Mouse (Mus musculus) testis, adult 2 months (tissue): ENCODE measurements at regions not wholly inside any gene's neighbourhood (a gene's known extent, or its start where the extent isn't known, plus 50 kb on each side); places are given as distances from the start of the nearest gene placed in this dataset.
A peak's percentile ranks its signal among the peaks of the same experiment; 100 is the strongest.

Source experiments
- H3K27ac ChIP-seq: fragments of 200-500 bp; 2 replicates; pipeline ENCODE4 v1.5.1; 2012; ENCODE audit warnings: low read depth, low read length; ENCODE audit not compliant: control insufficient read depth, insufficient read depth
- H3K27me3 ChIP-seq: fragments of 200-500 bp; 2 replicates; pipeline ENCODE4 v1.6.1; 2012; ENCODE audit warnings: mild to moderate bottlenecking, low read length, moderate library complexity; ENCODE audit not compliant: control insufficient read depth, insufficient read depth
- H3K36me3 ChIP-seq: fragments of 200-500 bp; 2 replicates; pipeline ENCODE4 v1.6.1; 2012; ENCODE audit warnings: mild to moderate bottlenecking, low read length; ENCODE audit not compliant: control insufficient read depth, insufficient read depth
- H3K4me1 ChIP-seq: fragments of 200-500 bp; 2 replicates; pipeline ENCODE4 v1.6.1; 2012; ENCODE audit warnings: low read length; ENCODE audit not compliant: control insufficient read depth, insufficient read depth
- H3K4me3 ChIP-seq: fragments of 200-500 bp; 2 replicates; pipeline ENCODE4 v1.5.1; 2012; ENCODE audit warnings: low read depth, mild to moderate bottlenecking, low read length, moderate library complexity, mixed read lengths; ENCODE audit not compliant: control insufficient read depth
- CTCF ChIP-seq: fragments of 200-500 bp; IDR thresholded peaks from 2 replicates; pipeline ENCODE4 v1.5.1; 2012; ENCODE audit warnings: low read depth, mild to moderate bottlenecking, inconsistent platforms, low read length, moderate library complexity; ENCODE audit not compliant: control insufficient read depth, insufficient read depth, insufficient replicate concordance
- POLR2A ChIP-seq: fragments of 200-500 bp; IDR thresholded peaks from 2 replicates; pipeline ENCODE4 v1.6.1; 2012; ENCODE audit warnings: low read depth, mild to moderate bottlenecking, inconsistent platforms, low read length, moderate library complexity; ENCODE audit not compliant: control insufficient read depth

- Histone ChIP-seq H3K4me3 (no peak overlapping the region), H3K27ac (no peak overlapping the region), H3K4me1 (no peaks in the 10 kb centered on the region; the same call in 1 of the 2 replicates), H3K36me3 (no peaks in the 10 kb centered on the region), H3K27me3 (no peaks in the 10 kb centered on the region)
- TF ChIP-seq POLR2A = no peak
- TF ChIP-seq CTCF = no peak
Measured at GRCm38 (mm10) chr15:7016018-7016417, 74.4 kb upstream of the Lifr start.

GRCm38 (mm10) chr15:7017281-7017845 is 73.1 kb upstream of the Lifr start:
- H3K27me3 ChIP-seq = no peaks in the 10 kb centered on the region
- no peaks in the 10 kb centered on the region; the same call in 1 of the 2 replicates for H3K4me1 ChIP-seq
- H3K27ac ChIP-seq = no peak overlapping the region
- H3K36me3 ChIP-seq = no peaks in the 10 kb centered on the region
- TF ChIP-seq CTCF (no peak), POLR2A (no peak)
- no peak overlapping the region for H3K4me3 ChIP-seq

- Histone ChIP-seq H3K36me3 (no peaks in the 10 kb centered on the region), H3K27me3 (no peaks in the 10 kb centered on the region), H3K4me3 (no peak overlapping the region), H3K27ac (no peak overlapping the region), H3K4me1 (no peaks in the 10 kb centered on the region)
- TF ChIP-seq CTCF = no peak
- no peak for TF ChIP-seq POLR2A
Measured at GRCm38 (mm10) chr15:7022660-7023059, 67.8 kb upstream of the Lifr start.

GRCm38 (mm10) chr15:7025194-7025593 is 65.2 kb upstream of the Lifr start:
- Histone ChIP-seq H3K27me3 (no peaks in the 10 kb centered on the region), H3K27ac (no peak overlapping the region), H3K36me3 (no peaks in the 10 kb centered on the region), H3K4me1 (no peaks in the 10 kb centered on the region), H3K4me3 (no peak overlapping the region)
- TF ChIP-seq POLR2A (no peak), CTCF (no peak)

- Histone ChIP-seq H3K4me1 (no peaks in the 10 kb centered on the region), H3K27ac (no peak overlapping the region), H3K4me3 (no peak overlapping the region), H3K27me3 (no peaks in the 10 kb centered on the region), H3K36me3 (no peaks in the 10 kb centered on the region)
- no peak for TF ChIP-seq CTCF
- no peak for TF ChIP-seq POLR2A
Measured at GRCm38 (mm10) chr15:7031297-7032043, 58.9 kb upstream of the Lifr start.

GRCm38 (mm10) chr15:7037475-7037874 is 52.9 kb upstream of the Lifr start:
- H3K27me3 ChIP-seq = no peaks in the 10 kb centered on the region
- H3K4me3 ChIP-seq = no peak overlapping the region
- no peaks in the 10 kb centered on the region for H3K36me3 ChIP-seq
- no peak overlapping the region for H3K27ac ChIP-seq
- no peaks in the 10 kb centered on the region; the same call in 1 of the 2 replicates for H3K4me1 ChIP-seq
- TF ChIP-seq CTCF = no peak
- no peak for TF ChIP-seq POLR2A

GRCm38 (mm10) chr15:7039119-7039518 is 51.3 kb upstream of the Lifr start:
- Histone ChIP-seq H3K36me3 (no peaks in the 10 kb centered on the region), H3K4me3 (no peak overlapping the region), H3K4me1 (no peaks in the 10 kb centered on the region; the same call in 1 of the 2 replicates), H3K27ac (peak overlapping the region; percentile 79; the same call in 1 of the 2 replicates), H3K27me3 (no peaks in the 10 kb centered on the region)
- TF ChIP-seq POLR2A = no peak
- TF ChIP-seq CTCF = peak; percentile 39; the same call in 1 of the 2 replicates
